Mouse (Mus musculus) left cerebral cortex, adult 8-10 months (tissue): ENCODE measurements around the gene Polr1b. TPM values are rescaled to one million over a fixed set of nuclear protein-coding genes. Genes with fewer than 3 reads are reported as not detected.

Experiments used
- DNase-seq, 2 experiments: peaks; one replicate each; pipeline ENCODE4 v3.0.0; 2022; ENCODE audit warnings: low spot score in 2 of 2
- total RNA-seq, 4 experiments: library from RNA; stranded (reverse); gene quantifications; 2 replicates each; pipeline ENCODE4 v1.2.4; 2022

Polr1b gene
- 10 to 100 TPM; 19.8 to 25.0 (median 21.5) TPM for total RNA-seq

DNA sequence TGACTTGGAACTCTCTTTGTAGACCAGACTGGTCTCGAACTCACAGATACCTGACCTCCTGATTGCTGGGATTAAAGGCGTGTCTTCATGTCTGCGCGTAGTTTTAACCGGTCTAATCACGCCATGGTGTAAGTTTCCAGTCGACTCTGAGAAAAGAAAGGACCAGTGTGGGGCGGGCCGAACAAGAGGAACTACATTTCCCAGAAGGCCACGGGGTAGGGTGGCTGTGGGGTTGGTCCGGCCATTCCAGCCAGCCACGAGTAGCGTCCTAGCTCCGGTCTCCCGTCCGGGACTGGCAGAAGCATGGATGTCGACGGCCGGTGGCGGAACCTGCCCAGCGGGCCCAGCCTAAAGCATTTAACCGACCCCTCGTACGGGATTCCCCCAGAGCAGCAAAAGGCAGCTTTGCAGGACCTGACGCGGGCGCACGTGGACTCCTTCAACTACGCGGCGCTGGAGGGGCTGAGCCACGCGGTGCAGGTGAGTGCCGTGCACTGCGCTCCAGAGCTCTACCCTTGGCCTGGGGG, at the start of gene Polr1b:
Polr1b (plus strand) TSS at position 212 of the 527 bp plus-strand sequence.
- DNase-seq: peak; percentile 83 to 92

DNA sequence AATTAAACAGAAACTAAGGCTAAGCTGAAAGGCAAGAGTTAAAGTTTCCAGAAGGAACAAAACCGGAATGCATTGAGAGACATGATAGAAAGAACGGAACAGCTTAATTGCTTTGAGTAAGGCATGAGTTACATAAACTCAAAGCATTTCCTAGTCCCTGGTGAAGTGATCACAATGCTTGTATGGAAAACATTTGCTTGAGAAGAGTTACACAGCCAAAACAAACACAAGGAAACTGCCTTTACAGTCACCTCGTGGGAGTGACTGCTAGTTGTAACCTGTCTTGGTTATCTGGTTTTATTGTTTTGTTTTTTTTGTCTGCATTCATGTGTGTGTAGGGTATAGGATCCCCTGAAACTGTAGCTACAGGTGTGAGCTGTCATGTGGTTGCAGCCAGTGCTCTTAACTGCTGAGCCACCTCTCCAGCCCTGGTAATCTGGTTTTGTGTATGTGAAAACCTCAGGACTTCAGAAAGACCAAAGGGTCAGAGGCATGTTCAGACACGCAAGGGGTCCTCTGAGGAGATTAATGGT, 48.3 kb upstream of the Polr1b start:
- DNase-seq: no peak

DNA sequence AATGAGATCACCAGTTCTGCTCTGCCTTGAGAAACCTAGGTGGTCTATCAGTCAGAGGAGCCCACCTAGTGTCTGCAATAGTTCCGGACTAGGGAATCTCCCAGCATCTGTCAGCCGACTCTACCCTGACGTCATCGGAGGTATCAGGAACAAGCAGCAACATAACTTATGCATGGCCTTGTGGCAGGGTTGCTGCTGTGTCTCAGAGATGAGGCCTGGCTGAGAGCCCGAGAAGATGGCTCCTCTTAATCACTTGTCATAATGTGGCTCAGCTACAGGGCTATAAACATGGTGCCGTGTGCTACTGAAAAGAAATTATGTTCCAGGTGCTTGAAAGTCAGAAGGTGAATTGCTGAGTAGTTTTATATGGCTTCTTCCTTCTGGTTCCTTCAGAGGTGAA, 45.1 kb upstream of the Polr1b start:
- DNase-seq: no peak

DNA sequence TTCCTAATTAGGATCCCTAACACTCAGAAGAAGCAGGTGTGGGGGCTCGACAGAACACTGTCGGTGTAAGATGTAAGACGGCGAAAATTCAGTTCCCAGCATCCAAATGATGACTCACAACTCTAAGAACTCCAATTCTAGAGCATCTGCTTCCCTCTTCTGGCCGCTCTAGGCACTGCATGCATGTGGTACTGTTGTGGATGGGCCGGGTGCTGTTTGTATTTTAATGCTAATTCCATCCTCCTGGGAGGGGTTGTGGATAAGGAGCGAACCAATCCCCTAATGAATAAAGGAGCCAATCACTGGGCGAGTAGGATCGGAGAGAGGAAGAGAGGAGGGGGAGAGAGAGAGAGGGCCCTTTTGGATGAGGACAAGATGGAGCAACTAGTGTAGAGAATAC, 44.2 kb upstream of the Polr1b start:
- no peak for DNase-seq

DNA sequence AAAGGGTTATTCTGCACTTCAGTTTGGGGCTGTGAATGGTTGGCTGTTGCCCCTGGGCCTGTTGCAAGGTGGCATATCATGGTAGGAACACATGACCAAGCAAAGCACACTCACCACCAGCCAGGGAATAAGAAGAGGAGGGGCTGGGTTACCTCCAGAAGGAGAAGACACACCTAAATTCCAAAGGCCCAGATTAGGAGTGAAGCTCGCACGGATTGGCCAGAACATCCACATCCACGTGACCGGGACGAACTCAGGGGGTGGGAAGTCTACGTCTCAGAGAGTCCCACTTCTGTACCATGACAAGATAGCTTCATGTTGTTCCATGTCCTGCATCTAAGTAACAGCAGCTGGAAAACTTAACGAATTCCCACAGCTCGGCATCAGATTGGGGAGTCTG, 43.5 kb upstream of the Polr1b start:
- DNase-seq: no peak

DNA sequence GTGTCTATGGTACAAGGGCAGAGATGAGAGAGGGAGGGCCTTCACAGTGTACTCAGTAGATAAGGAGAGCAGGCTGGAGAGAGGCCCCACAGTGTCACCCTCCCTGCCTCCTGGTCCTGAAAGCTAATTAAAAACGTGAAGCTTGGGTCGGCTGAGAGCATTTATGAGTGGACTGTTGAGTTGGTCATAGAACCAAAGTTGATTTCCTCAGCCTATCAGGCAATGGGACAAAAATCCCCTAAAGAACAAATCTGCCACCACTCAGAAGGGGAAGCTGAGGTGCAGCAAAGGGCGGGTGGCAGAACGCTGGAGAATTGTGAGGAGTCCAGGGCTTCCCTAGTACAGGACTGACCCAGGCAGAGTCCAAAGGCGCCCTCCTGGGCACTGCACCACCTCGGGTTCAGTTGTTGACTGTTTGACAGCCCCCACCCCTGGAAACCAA, 42.9 kb upstream of the Polr1b start:
- DNase-seq: no peak

DNA sequence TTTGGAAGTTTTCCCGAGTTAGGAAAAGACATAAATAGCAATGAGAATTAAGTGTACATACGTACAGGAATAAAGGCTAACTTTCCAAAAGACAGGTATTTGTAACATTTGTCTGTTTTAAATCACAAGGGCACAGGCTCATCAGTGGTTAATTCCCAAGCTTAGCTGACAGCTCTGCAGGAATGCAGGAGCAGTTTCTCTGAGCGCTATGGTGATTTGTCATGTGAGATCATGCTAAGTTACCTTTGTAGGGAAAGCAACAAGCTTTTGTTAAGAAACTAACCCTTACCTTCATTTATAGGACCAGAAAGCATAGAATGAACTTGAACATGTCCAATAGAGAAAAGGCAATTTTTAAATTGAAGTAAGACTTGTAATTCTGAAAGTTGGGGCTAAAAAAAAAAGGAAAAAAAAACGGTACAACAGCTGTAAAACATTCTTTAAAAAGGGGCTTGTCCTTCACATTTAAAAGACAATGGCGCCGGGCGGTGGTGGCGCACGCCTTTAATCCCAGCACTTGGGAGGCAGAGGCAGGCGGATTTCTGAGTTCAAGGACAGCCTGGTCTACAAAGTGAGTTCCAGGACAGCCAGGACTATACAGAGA, 39.2 kb upstream of the Polr1b start:
- no peak for DNase-seq

DNA sequence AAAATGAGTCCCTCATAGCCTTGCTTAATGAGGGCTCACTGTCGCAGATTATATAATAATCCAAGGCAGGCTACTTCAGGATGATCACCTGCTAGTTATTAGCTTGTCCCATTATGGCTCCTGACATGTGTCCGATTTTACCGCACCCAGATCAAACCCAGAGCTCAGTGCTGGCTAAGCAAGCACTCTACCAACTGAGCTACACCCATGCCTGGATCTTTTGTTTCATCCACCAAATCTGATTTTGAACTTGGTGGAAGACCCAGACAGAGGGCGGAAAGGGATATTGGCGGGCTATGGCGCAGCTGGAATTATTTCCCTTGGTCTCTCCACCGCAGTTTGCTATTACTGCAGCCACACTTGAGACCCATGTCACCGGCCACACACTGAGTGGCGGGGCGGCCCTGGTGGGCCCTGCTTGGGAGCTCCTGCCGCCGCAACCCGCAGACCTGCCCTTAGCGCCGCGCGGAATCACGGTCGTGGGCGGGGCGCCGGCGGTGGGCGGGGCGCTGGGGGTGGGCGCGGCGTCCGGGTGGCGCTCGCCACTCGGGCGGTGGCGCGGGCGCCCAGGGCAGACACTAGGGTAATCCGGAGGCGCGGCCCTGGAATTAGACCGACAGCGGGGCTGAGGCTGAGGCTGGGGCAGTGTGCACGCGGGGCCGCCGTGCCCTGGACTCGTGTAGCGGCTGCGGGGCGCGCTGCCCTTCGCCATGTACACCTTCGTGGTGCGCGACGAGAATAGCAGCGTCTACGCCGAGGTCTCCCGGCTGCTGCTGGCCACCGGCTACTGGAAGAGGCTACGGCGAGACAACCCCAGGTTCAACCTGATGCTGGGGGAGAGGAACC, 35.1 kb upstream of the Polr1b start, which contains the start of gene Ttl:
Ttl (plus strand) TSS at position 506 of the 846 bp plus-strand sequence.
- DNase-seq: peak; percentile 45 to 65

DNA sequence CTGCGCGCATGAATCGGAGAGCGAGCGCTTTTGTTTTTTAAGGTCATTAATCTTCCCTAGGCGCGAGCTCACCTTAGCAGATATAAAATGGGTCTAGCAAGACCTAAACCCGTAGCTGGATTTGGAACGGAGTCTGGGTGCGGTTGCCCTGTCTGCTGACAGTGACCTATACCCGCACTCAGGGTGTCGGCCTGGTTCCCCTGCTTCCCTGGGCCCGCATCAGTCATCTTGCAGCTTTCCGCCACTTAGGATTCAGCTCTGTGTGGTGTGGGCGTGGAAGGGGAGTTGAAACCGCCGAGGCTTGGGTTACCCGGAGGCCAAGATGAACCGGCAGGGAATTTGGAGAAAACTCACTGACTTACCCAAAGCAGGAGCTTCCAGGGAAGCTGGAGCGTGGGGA, 34.5 kb upstream of the Polr1b start:
- DNase-seq: peak; percentile 52 to 54

DNA sequence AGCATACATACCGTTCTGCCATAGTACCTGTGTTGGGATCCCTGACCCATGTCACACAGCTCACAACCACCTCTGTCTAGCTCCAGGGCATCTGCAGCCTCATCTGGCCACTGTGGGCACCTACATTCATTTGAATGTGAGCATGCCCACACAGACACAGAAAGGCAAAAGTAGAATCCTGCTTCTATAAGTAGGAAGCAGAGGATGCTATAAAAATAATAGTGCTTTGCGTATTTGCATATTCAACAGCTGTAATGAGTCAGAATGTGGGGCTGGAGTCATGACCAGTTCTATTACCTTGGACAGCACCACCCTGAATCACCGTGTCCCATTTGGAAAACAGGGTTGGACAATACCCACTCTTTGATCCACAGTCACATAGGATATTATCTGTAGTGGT, 30.5 kb upstream of the Polr1b start:
- DNase-seq: no peak

DNA sequence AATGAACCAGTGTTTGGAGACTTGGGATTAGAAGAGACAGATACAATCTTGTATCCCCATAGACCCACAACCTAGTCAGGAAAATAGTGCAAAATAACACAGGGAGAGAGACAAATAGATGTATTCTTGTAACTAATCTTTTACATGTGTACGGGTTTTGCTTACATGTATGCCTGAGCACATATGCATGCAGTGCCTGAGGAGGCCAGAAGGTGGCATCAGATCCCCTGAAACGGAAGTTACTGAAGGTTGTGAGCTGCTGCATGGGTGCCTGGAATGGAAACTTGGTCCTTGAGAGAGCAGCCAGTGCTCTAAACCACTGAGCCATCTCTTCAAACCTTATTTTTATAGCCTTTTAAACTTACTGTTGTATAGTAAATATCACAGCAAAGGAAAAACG, 22.5 kb upstream of the Polr1b start:
- DNase-seq: no peak

DNA sequence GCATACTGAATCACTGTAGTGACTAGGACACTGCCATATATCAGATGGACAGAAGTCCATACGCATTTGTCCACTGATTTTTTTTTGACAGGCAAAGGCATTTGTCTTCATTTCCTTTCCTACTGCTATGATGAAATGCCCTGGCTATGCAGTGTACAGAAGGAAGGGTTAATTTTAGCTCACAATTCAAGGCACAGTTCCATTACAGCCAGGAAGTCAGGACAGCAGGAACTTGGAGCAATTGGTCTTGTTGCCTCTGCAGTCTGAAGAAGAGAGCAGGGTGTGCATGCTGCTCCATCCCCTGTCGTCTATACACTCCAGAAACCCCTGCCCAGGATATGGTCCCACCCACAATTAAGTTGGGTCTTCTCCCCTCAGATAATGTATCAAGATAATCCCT, 21.6 kb upstream of the Polr1b start:
- no peak for DNase-seq

DNA sequence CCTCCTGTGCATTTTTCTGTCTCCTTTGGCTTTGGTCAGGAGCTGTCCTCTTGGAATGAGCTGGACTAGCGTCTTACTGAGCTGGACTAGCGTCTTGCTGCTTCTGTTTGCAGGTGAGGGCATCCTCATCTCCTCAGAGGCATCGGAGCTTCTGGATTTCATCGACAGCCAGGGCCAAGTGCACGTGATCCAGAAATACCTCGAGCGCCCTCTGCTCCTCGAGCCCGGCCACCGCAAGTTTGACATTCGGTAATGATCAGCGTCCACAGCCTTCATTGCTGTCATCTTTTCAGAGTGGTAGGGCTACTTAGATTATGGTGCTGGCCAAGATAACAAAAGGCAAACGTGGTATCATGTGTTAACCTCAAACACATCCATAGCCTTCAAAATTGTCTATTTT, 19.7 kb upstream of the Polr1b start:
- DNase-seq: no peak

DNA sequence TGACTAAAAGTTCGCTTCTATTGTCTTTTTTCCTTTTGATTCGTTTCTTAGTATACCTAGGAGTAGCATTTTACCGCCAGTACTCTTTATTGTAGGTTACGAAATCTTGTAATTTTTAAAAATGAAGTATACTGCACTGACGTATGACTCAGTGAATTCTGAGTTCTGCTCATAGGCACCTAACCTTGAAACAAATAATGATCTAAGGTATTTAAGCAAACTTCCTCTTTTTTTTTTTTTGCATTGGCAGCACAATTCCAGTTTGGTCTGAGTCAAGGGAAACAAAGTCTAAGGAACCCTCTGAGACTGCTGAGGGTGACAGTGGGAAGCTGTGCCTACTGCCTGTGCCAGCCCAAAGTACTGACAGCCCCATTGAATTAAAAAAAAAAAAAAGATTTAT, 17.3 kb upstream of the Polr1b start:
- DNase-seq: no peak

DNA sequence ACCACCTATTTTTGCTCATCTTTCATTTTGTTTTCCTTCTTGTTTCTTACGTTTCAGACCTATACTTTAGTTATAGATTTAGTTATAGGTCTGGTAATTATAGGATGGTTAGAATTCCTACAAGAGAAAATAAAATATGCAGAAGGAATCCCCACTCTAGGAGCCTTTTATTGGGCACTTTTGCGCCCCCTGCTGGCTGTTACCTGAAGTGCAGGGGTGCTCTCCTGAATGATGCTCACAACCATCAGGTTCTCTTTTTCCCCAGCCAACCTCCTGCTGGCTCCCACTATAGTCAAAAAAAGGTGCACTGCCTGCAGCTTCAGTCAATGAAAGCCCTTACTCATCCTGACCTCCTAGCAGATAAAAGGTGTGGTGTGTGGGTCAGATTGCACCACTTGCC, 15.8 kb upstream of the Polr1b start:
- no peak for DNase-seq

DNA sequence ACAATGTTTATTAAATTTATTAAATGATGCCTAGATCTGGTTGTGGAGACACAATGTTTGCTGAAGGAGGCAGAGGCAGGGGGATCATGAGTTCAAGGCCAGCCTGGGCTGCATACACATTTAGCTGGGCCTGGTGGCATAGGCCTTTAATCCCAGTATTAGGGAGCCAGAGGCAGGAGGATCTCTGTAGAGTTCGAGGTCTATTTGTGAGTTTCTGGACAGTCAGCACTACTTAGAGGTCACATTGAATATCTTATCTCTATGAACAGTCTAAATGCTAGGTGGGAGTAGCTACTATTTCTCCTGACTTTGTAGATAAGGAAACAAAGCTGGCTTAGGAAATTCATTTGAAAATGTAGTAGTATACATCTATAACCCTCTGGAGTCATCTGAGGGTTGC, 13.3 kb upstream of the Polr1b start:
- DNase-seq: no peak

DNA sequence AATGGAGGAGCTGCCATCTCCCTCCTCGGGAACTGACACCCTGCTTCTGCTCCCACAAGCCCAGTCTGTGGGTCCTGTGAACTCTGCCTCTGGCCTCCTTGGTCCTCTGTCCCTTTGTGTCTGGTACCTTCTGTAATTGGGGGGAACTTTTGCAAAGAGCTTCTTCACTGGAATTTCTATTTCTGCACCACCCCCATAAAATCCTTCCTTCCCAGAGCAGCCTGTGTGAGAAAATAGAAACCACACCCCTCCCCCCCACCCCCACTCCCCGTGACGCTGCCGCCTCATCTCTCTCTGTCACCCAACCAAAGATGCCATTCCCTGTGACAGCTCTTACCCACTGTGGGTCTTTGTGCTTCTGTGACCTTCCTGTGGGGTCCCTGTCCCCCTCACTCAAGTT, 10.4 kb upstream of the Polr1b start:
- no peak for DNase-seq

DNA sequence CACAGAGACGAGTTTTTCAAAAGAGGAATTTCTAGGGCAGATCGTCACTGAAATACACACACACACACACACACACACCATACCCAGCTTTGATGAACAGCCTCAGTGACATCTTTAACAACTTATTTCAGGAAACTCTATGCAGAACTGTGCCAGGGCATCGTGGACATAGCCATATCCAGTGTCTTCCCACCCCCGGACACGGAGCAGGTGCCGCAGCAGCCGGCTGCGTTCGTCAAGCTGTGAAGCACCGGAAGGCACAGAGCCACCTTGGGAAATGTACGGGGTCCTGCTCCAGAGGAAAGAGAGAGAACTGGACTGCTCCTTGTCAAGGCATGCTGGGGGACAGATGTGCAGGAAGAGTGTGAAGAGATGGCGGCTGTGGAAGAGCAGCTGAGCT, 8.0 kb upstream of the Polr1b start:
- DNase-seq: peak in 1 of 2 experiments; percentile 59

DNA sequence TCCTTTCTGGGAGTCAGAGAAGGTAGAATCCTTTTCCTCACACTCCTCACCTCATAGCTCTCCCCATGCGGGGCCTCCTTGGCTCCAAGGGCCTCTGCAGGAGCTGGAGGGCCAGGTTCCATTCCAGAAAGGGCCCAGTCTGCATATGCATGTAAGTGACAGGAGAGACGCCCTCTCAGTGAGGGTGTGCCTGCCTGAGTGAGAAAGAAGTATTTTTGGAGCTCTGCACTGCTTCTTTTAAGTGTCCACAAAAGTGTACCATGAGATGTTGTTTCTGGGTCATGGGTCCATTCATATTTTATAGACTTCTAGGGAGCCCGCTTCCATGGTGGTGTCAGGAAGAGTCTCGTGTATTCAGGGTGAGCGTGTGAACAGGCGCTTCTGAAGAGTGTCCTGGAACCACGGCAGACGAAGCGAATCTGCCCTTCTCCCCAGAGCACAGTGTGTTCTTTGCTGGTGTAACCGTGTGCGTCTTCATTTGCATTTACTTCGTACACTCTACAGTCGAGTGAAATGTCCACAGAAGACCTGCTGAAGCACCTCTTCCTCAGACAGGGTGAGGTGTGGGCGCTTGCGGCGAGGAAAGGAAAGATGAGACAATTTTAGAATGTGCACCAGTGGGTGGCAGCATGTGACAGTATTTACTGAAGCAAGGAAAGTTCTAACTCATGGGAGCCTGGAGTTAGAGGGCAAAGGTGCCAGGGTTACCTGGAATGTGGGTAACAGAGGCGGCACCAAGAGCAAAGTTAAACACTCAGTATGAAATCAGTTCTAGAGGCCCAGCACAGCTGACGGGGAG, 6.7 kb upstream of the Polr1b start:
- DNase-seq: no peak

DNA sequence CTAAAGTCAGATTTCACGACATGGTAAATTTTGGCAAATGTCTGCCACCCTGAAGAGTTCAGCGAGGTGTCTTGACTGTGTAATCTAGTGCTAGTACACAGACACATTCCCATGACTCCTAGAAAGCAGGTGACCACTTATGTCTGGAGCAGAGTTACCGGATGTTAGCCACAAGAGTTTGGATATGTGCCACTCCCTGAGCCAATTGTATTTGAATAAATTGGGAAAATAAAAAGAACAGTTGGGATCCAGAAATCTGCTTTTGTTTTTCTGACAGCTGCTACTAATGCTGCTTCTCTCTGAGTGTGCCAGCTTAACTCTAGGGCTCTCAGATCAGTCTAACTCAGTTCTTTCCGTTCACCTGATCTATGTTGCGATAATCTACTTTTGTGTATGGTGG, 12.1 kb downstream of the Polr1b start:
- no peak for DNase-seq

DNA sequence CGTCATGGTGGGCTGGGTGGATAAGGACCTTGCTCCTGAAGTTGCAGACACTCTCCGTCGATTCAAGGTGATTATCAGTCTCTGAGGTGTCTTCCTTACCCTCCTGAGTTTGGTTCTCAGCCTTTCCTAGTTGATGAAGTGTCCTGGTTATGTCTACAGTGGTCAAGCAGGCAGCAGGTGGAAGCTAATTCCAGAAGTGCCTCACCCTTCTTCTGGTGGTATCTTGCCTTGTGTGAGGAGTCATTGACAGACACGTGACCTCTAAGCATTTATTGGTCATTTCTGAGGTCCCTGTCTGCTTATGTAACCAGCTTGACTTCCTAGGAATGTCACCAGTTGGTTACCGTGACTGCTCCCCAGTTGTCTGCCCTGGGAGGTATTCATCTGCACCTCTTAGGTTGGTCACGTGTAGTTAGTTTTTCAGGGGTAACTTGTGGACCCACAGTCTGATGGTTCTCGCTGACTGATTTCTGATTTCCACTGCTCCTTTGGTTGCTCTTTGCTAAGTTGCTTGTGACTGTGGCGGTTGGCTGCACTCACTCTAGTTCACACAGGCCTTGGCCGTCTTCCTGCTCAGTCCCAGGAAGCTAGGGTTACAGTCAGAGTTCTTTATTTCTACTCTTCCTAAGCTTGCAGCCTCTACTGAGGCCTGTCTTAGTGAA, 15.0 kb downstream of the Polr1b start:
- no peak for DNase-seq
